Mouse (Mus musculus) MN1 (cell line): ENCODE data around the gene Pdzd7.

Experiments used
- DNase-seq: peaks from one replicate; pipeline ENCODE4 v3.0.0-alpha.2; 2016; ENCODE audit warnings: low spot score

Pdzd7 gene

GRCm38 (mm10) chr19:45012636-45013035, 32.9 kb downstream of the Pdzd7 start:
- DNase-seq: peak; percentile 53

- DNase-seq: no peak
Observed at GRCm38 (mm10) chr19:45012219-45012618, 33.3 kb downstream of the Pdzd7 start.

- DNase-seq: no peak
Observed at GRCm38 (mm10) chr19:45010646-45011045, 34.9 kb downstream of the Pdzd7 start.

- DNase-seq: peak; percentile 32
Observed at GRCm38 (mm10) chr19:45007425-45008191, 37.9 kb downstream of the Pdzd7 start.

GRCm38 (mm10) chr19:45007021-45007420, 38.5 kb downstream of the Pdzd7 start:
- no peak for DNase-seq

- DNase-seq: peak; percentile 93
Observed at GRCm38 (mm10) chr19:45005957-45006712, 39.4 kb downstream of the Pdzd7 start, which contains the start of gene Mrpl43. TSS of gene Mrpl43 (minus strand) at chr19:45006442.

GRCm38 (mm10) chr19:45005444-45005843, 40.1 kb downstream of the Pdzd7 start, which contains the start of gene Twnk:
TSS of gene Twnk (plus strand) at chr19:45005663.
- peak; percentile 51 for DNase-seq

- no peak for DNase-seq
Observed at GRCm38 (mm10) chr19:45003740-45004516, 41.6 kb downstream of the Pdzd7 start.

GRCm38 (mm10) chr19:45002301-45002700, 43.2 kb downstream of the Pdzd7 start:
- no peak for DNase-seq

- no peak for DNase-seq
Observed at GRCm38 (mm10) chr19:44999647-45000046, 45.9 kb downstream of the Pdzd7 start.

- DNase-seq: no peak
Observed at GRCm38 (mm10) chr19:44997786-44998185, 47.7 kb downstream of the Pdzd7 start.

- DNase-seq: no peak
Observed at GRCm38 (mm10) chr19:44992712-44993111, 52.8 kb downstream of the Pdzd7 start.

GRCm38 (mm10) chr19:44992246-44992645, 53.3 kb downstream of the Pdzd7 start:
- no peak for DNase-seq

GRCm38 (mm10) chr19:44991031-44991430, 54.5 kb downstream of the Pdzd7 start:
- DNase-seq: no peak

GRCm38 (mm10) chr19:44989567-44990495, 55.7 kb downstream of the Pdzd7 start:
- no peak for DNase-seq

- DNase-seq: peak; percentile 22
Observed at GRCm38 (mm10) chr19:44988831-44989566, 56.5 kb downstream of the Pdzd7 start, which contains the start of gene Sema4g. TSS of gene Sema4g (plus strand) at chr19:44989101.

- DNase-seq: no peak
Observed at GRCm38 (mm10) chr19:44988321-44988720, 57.2 kb downstream of the Pdzd7 start.

- no peak for DNase-seq
Observed at GRCm38 (mm10) chr19:44987851-44988250, 57.7 kb downstream of the Pdzd7 start.

GRCm38 (mm10) chr19:44987004-44987403, 58.5 kb downstream of the Pdzd7 start:
- DNase-seq: no peak
